Mouse (Mus musculus): ENCODE results near the gene Vmn1r135.
"Not testable (repeated sequence)": the region's sequence is repeated elsewhere in the genome, so short reads cannot be mapped to it uniquely, and the experiment has no call there.

Gene Vmn1r135

DNA sequence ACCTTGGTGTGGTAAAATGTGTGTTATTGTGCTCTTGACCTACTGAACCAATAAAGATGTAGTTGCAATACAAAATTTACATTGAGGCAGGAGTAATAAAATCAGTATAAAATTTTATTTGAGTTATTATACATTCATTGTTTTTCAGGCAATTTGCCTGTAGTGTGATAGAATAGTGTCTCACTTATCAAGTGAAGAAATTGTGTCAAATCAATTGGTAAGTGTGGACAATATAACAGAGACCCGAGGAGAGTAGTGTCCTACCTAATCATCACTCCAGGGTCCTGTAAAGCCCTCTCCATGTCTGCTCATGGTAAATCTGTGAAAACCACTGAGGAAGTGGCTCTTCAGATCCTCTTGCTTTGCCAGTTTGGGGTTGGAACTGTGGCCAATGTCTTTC is at the start of gene Vmn1r135:
Gene Vmn1r135, plus strand, starts transcription at position 301 of the 400 bp plus-strand sequence.
- in situ Hi-C loops (cut with MboI, MseI): not testable (repeated sequence)

DNA sequence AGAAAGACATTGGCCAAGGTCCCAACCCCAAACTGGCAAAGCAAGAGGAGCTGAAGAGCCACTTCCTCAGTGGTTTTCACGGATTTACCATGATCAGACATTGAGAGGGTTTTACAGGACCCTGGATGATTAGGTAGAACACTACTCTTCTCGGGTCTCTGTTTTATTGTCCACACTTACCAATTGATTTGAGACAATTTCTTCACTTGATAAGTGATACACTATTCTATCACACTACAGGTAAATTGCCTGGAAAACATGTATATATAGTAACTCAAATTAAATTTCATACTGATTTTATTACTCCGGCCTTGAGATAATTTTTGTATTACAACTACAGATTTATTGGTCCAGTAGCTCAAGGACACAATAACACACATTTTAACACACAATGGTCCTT is 35.5 kb upstream of the Vmn1r135 start, which contains the start of gene Gm4177:
Gene Gm4177, minus strand, starts transcription at position 101 of the 400 bp plus-strand sequence.
- in situ Hi-C loops (cut with MboI, MseI): not testable (repeated sequence)

DNA sequence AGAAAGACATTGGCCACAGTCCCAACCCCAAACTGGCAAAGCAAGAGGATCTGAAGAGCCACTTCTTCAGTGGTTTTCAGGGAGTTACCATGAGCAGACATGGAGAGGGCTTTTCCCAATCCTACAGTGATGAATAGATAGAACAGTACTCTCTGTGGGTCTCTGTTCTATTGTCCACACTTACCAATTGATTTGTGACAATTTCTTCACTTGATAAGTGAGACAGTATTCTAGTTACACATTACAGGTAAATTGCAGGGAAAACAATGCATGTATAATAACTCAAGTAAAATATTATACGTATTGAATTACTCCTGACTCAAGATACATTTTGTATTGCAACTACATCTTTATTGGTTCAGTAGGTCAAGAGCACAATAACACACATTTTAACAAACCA is 12.0 kb downstream of the Vmn1r135 start, which contains the start of gene Gm5725:
Gene Gm5725, minus strand, starts transcription at position 101 of the 400 bp plus-strand sequence.
- in situ Hi-C loops (cut with MboI, MseI): not testable (repeated sequence)
